Mouse (Mus musculus) forebrain, embryonic 14.5 days (tissue): Measurements from ENCODE around the gene Cnr2. TPM values are rescaled to one million over a fixed set of nuclear protein-coding genes. Genes with fewer than 3 reads are reported as not detected.

Experiments used
- ATAC-seq: fragments of 200-750 bp; cut with Nextera tagmentation; 2 replicates; pipeline ENCODE4 v1.8.0; 2017; ENCODE audit warnings: mild to moderate bottlenecking, moderate library complexity
- DNase-seq: peaks from one replicate; pipeline ENCODE4 v3.0.0-alpha.2; 2015; ENCODE audit warnings: low spot score
- H3K27ac ChIP-seq: fragments of 300-500 bp; sonication (generic); 2 replicates; pipeline ENCODE4 v1.5.1; 2014; ENCODE audit warnings: low read depth, mild to moderate bottlenecking, control low read depth, low read length, moderate library complexity
- H3K27me3 ChIP-seq: fragments of 300-500 bp; sonication (generic); replicated peaks from 2 replicates; pipeline ENCODE4 v1.6.1; 2014; ENCODE audit warnings: low read length, control low read depth, mixed read lengths; ENCODE audit not compliant: control insufficient read depth, insufficient read depth
- H3K36me3 ChIP-seq: fragments of 300-500 bp; sonication (generic); 2 replicates; pipeline ENCODE4 v1.6.1; 2014; ENCODE audit warnings: low read length, control low read depth; ENCODE audit not compliant: control insufficient read depth, insufficient read depth
- H3K4me1 ChIP-seq: fragments of 300-500 bp; sonication (generic); 2 replicates; pipeline ENCODE4 v1.6.1; 2014; ENCODE audit warnings: antibody characterized with exemption, low read length, control low read depth; ENCODE audit not compliant: control insufficient read depth, insufficient read depth
- H3K4me2 ChIP-seq: fragments of 300-500 bp; sonication (generic); 2 replicates; pipeline ENCODE4 v1.6.1; 2014; ENCODE audit warnings: mild to moderate bottlenecking, control low read depth, low read length
- H3K4me3 ChIP-seq: fragments of 300-500 bp; sonication (generic); 2 replicates; pipeline ENCODE4 v1.5.1; 2014; ENCODE audit warnings: low read depth, low read length, control low read depth
- H3K9ac ChIP-seq: fragments of 300-500 bp; sonication (generic); 2 replicates; pipeline ENCODE4 v1.6.1; 2014; ENCODE audit warnings: mild to moderate bottlenecking, low read length, control low read depth, moderate library complexity
- H3K9me3 ChIP-seq: fragments of 300-500 bp; sonication (generic); replicated peaks from 2 replicates; pipeline ENCODE4 v1.6.1; 2016; ENCODE audit warnings: low read length, control low read depth, mixed read lengths; ENCODE audit not compliant: control insufficient read depth
- WGBS: fragments of 180-500 bp; shearing (Covaris S2); extraction: QIAGEN DNeasy Blood & Tissue Kit; methylation state at CpG from one replicate; pipeline ENCODE4 v1.1.7; 2014; 5-methylcytosine and 5-hydroxymethylcytosine counted together
- polyA plus RNA-seq: library from polyadenylated mRNA; unstranded; fragments of >200 nt; fragmentation: Nextera tagmentation; extraction: Ambion mirVana; gene quantifications from 2 replicates; pipeline ENCODE4 v1.2.1, GENCODE M21; 2014

Cnr2 gene
- polyA plus RNA-seq, 1 experiment from 2014 or later: 0.10 TPM

GRCm38 (mm10) chr4:135911531-135911930, 16.3 kb downstream of the Cnr2 start:
- Histone ChIP-seq H3K4me1 (0 out of 2 replicates have a peak, but pooled peaks cover 3% of the 10 kb centered on the region), H3K36me3 (no peaks in the 10 kb centered on the region), H3K9ac (no peak overlapping the region), H3K9me3 (no peaks in the 10 kb centered on the region), H3K27ac (no peak overlapping the region), H3K27me3 (no peaks in the 10 kb centered on the region), H3K4me3 (no peak overlapping the region), H3K4me2 (no peak overlapping the region)
- WGBS: 68% methylated on average over 7 of the region's 7 CpGs
- DNase-seq: no peak
- no peak for ATAC-seq

- Histone ChIP-seq H3K4me3 (no peak overlapping the region), H3K27me3 (no peaks in the 10 kb centered on the region), H3K9ac (no peak overlapping the region), H3K4me2 (no peak overlapping the region), H3K4me1 (0 out of 2 replicates have a peak, but pooled peaks cover 3% of the 10 kb centered on the region), H3K36me3 (no peaks in the 10 kb centered on the region), H3K27ac (peak overlapping the region; percentile 39; the same call in 1 of the 2 replicates), H3K9me3 (no peaks in the 10 kb centered on the region)
- 40% methylated on average over 3 of the region's 3 CpGs for WGBS
- ATAC-seq (no peak), DNase-seq (no peak)
Measured at GRCm38 (mm10) chr4:135912164-135912563, 17.0 kb downstream of the Cnr2 start.

- H3K27ac ChIP-seq: peak overlapping the region; percentile 39
- no peak overlapping the region for H3K9ac ChIP-seq
- no peaks in the 10 kb centered on the region for H3K9me3 ChIP-seq
- no peaks in the 10 kb centered on the region for H3K36me3 ChIP-seq
- DNase-seq (peak; percentile 59), ATAC-seq (peak; percentile 72; the same call in 1 of the 2 replicates)
- 33% methylated on average over 3 of the region's 3 CpGs for WGBS
- no peak overlapping the region for H3K4me2 ChIP-seq
- no peaks in the 10 kb centered on the region for H3K27me3 ChIP-seq
- H3K4me1 ChIP-seq: 0 out of 2 replicates have a peak, but pooled peaks cover 3% of the 10 kb centered on the region
- no peak overlapping the region for H3K4me3 ChIP-seq
Measured at GRCm38 (mm10) chr4:135912835-135913234, 17.6 kb downstream of the Cnr2 start.

- Histone ChIP-seq H3K36me3 (no peaks in the 10 kb centered on the region), H3K27ac (no peak overlapping the region; the same call in 1 of the 2 replicates), H3K4me2 (no peak overlapping the region), H3K9ac (no peak overlapping the region), H3K27me3 (no peaks in the 10 kb centered on the region), H3K4me1 (0 out of 2 replicates have a peak, but pooled peaks cover 3% of the 10 kb centered on the region), H3K9me3 (no peaks in the 10 kb centered on the region), H3K4me3 (no peak overlapping the region)
- WGBS: 89% methylated on average over 4 of the region's 4 CpGs
- no peak for DNase-seq
- ATAC-seq: no peak
Measured at GRCm38 (mm10) chr4:135913433-135913832, 18.2 kb downstream of the Cnr2 start.

GRCm38 (mm10) chr4:135918635-135919279, 23.6 kb downstream of the Cnr2 start:
- H3K4me1 ChIP-seq: peaks cover 6% of the 10 kb centered on the region
- 93% methylated on average over 13 of the region's 13 CpGs for WGBS
- no peak overlapping the region for H3K4me3 ChIP-seq
- no peaks in the 10 kb centered on the region for H3K27me3 ChIP-seq
- peaks cover 8% of the 10 kb centered on the region; the same call in 1 of the 2 replicates for H3K36me3 ChIP-seq
- H3K27ac ChIP-seq: no peak overlapping the region
- no peaks in the 10 kb centered on the region for H3K9me3 ChIP-seq
- ATAC-seq: no peak
- DNase-seq: no peak
- no peak overlapping the region for H3K4me2 ChIP-seq
- H3K9ac ChIP-seq: no peak overlapping the region

GRCm38 (mm10) chr4:135919280-135919639, 24.1 kb downstream of the Cnr2 start:
- H3K4me3 ChIP-seq: no peak overlapping the region

GRCm38 (mm10) chr4:135920304-135921241, 25.4 kb downstream of the Cnr2 start, which contains the start of gene Fuca1:
Gene Fuca1, plus strand, starts transcription at chr4:135920735.
- peak; percentile 99 for DNase-seq
- Histone ChIP-seq H3K27ac (peak within 1 kb of the TSS; percentile 80), H3K4me3 (peak within 1 kb of the TSS; percentile 73), H3K9me3 (no peaks in the 10 kb centered on the region), H3K9ac (peak within 1 kb of the TSS; percentile 79), H3K4me1 (peaks cover 6% of the 10 kb centered on the region), H3K36me3 (peaks cover 8% of the 10 kb centered on the region; the same call in 1 of the 2 replicates), H3K4me2 (peak within 1 kb of the TSS; percentile 92), H3K27me3 (no peaks in the 10 kb centered on the region)
- 2% methylated on average over 60 of the region's 60 CpGs for WGBS
- ATAC-seq: peak; percentile 99

More at GRCm38 (mm10) chr4:135919280-135919639, 24.1 kb downstream of the Cnr2 start:
- DNase-seq (no peak), ATAC-seq (no peak)
- Histone ChIP-seq H3K9me3 (no peaks in the 10 kb centered on the region), H3K27ac (no peak overlapping the region), H3K27me3 (no peaks in the 10 kb centered on the region), H3K36me3 (peaks cover 8% of the 10 kb centered on the region; the same call in 1 of the 2 replicates), H3K4me1 (peaks cover 6% of the 10 kb centered on the region), H3K4me2 (no peak overlapping the region), H3K9ac (no peak overlapping the region)
- WGBS: 97% methylated on average over 3 of the region's 3 CpGs

- no peaks in the 10 kb centered on the region for H3K9me3 ChIP-seq
- H3K4me3 ChIP-seq: peak overlapping the region; percentile 73
- H3K27me3 ChIP-seq: no peaks in the 10 kb centered on the region
- H3K4me2 ChIP-seq: peak overlapping the region; percentile 92
- peak overlapping the region; percentile 80; the same call in 1 of the 2 replicates for H3K27ac ChIP-seq
- peaks cover 9% of the 10 kb centered on the region; the same call in 1 of the 2 replicates for H3K36me3 ChIP-seq
- WGBS: 6% methylated on average over 26 of the region's 26 CpGs
- DNase-seq (peak; percentile 24), ATAC-seq (no peak)
- H3K4me1 ChIP-seq: peaks cover 6% of the 10 kb centered on the region
- peak overlapping the region; percentile 79 for H3K9ac ChIP-seq
Measured at GRCm38 (mm10) chr4:135921257-135922120, 26.3 kb downstream of the Cnr2 start.
